Mouse (Mus musculus) heart, embryonic 16.5 days (tissue): ENCODE results near the gene Gm20388. TPM values are rescaled to one million over a fixed set of nuclear protein-coding genes. Genes with fewer than 3 reads are reported as not detected.

Source experiments
- ATAC-seq: fragments of 200-750 bp; cut with Nextera tagmentation; replicated peaks from 2 replicates; pipeline ENCODE4 v1.8.0; 2017; ENCODE audit warnings: moderate number of reproducible peaks; ENCODE audit not compliant: insufficient read depth, low FRiP score; ENCODE audit errors: extremely low read depth
- H3K27ac ChIP-seq: fragments of 300-500 bp; sonication (generic); 2 replicates; pipeline ENCODE4 v1.5.1; 2014; ENCODE audit warnings: mild to moderate bottlenecking, low read length, control low read depth, moderate library complexity
- H3K27me3 ChIP-seq: fragments of 300-500 bp; sonication (generic); 2 replicates; pipeline ENCODE4 v1.6.1; 2014; ENCODE audit warnings: low read length, mixed read lengths; ENCODE audit not compliant: control insufficient read depth, insufficient read depth
- H3K36me3 ChIP-seq: fragments of 300-500 bp; sonication (generic); 2 replicates; pipeline ENCODE4 v1.6.1; 2014; ENCODE audit not compliant: control insufficient read depth, insufficient read depth
- H3K4me1 ChIP-seq: fragments of 300-500 bp; sonication (generic); 2 replicates; pipeline ENCODE4 v1.6.1; 2014; ENCODE audit warnings: low read length, mixed read lengths; ENCODE audit not compliant: control insufficient read depth, insufficient read depth
- H3K4me2 ChIP-seq: fragments of 300-500 bp; sonication (generic); 2 replicates; pipeline ENCODE4 v1.6.1; 2014; ENCODE audit warnings: low read depth, mild to moderate bottlenecking, control low read depth, low read length
- H3K4me3 ChIP-seq: fragments of 300-500 bp; sonication (generic); 2 replicates; pipeline ENCODE4 v1.5.1; 2014; ENCODE audit warnings: mild to moderate bottlenecking, control low read depth, low read length
- H3K9ac ChIP-seq: fragments of 300-500 bp; sonication (generic); 2 replicates; pipeline ENCODE4 v1.6.1; 2014; ENCODE audit warnings: low read length, control low read depth
- H3K9me3 ChIP-seq: fragments of 300-500 bp; sonication (generic); replicated peaks from 2 replicates; pipeline ENCODE4 v1.6.1; 2016; ENCODE audit warnings: low read length; ENCODE audit not compliant: control insufficient read depth
- WGBS: fragments of 180-500 bp; shearing (Covaris S2); extraction: QIAGEN DNeasy Blood & Tissue Kit; methylation state at CpG from one replicate; pipeline ENCODE4 v1.1.7; 2014; 5-methylcytosine and 5-hydroxymethylcytosine counted together
- polyA plus RNA-seq: library from polyadenylated mRNA; unstranded; fragments of >200 nt; fragmentation: Nextera tagmentation; extraction: Ambion mirVana; gene quantifications from 2 replicates; pipeline ENCODE4 v1.2.1, GENCODE M21; 2015

The Gm20388 gene
- polyA plus RNA-seq, 1 experiment from 2014 or later, result 4.5 TPM

DNA sequence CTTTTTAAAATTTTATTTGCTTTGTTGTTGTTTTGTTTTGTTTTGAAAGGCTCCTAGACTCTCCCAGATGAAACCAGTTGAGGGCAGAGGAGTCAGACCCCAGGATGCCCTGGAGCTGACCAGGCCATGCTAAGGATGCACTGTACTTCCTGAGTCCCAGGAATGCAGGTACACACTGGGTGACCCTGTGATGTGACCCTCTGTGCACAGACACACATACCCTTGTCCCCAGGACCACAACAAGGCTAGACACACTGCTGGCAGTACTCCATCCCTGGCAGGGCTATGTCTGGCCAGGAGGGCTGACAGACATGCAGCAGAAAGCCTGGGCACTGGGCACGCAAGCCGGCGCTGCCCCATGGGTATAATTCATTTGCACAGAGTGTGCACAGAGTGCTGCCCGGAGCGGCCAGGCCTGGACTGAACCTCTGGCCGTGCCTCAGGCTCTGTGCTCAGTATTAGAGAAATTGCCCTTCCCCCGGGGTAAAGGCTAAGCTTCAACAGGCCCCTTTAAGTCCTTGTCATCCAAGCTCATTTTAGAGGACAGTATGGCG, 2856.1 kb downstream of the Gm20388 start:
- no peak overlapping the region for H3K9ac ChIP-seq
- no peaks in the 10 kb centered on the region for H3K9me3 ChIP-seq
- no peak overlapping the region for H3K4me3 ChIP-seq
- H3K27me3 ChIP-seq, result peaks cover 3% of the 10 kb centered on the region; the same call in 1 of the 2 replicates
- no peak overlapping the region for H3K4me2 ChIP-seq
- no peak for ATAC-seq
- no peaks in the 10 kb centered on the region for H3K36me3 ChIP-seq
- WGBS, result 73% methylated on average over 8 of the region's 8 CpGs
- no peak overlapping the region for H3K27ac ChIP-seq
- H3K4me1 ChIP-seq, result peaks cover 3% of the 10 kb centered on the region; the same call in 1 of the 2 replicates

- 42% methylated on average over 9 of the region's 9 CpGs for WGBS
- H3K9me3 ChIP-seq, result no peaks in the 10 kb centered on the region
- peaks cover 3% of the 10 kb centered on the region; the same call in 1 of the 2 replicates for H3K4me1 ChIP-seq
- ATAC-seq, result no peak
- no peaks in the 10 kb centered on the region for H3K36me3 ChIP-seq
- H3K27me3 ChIP-seq, result peaks cover 5% of the 10 kb centered on the region; the same call in 1 of the 2 replicates
- H3K4me2 ChIP-seq, result no peak overlapping the region
- H3K9ac ChIP-seq, result no peak overlapping the region
- no peak overlapping the region for H3K27ac ChIP-seq
- H3K4me3 ChIP-seq, result no peak overlapping the region
These were observed 2856.6 kb downstream of the Gm20388 start for GRCm38 (mm10) chr8:122767229-122767628.

DNA sequence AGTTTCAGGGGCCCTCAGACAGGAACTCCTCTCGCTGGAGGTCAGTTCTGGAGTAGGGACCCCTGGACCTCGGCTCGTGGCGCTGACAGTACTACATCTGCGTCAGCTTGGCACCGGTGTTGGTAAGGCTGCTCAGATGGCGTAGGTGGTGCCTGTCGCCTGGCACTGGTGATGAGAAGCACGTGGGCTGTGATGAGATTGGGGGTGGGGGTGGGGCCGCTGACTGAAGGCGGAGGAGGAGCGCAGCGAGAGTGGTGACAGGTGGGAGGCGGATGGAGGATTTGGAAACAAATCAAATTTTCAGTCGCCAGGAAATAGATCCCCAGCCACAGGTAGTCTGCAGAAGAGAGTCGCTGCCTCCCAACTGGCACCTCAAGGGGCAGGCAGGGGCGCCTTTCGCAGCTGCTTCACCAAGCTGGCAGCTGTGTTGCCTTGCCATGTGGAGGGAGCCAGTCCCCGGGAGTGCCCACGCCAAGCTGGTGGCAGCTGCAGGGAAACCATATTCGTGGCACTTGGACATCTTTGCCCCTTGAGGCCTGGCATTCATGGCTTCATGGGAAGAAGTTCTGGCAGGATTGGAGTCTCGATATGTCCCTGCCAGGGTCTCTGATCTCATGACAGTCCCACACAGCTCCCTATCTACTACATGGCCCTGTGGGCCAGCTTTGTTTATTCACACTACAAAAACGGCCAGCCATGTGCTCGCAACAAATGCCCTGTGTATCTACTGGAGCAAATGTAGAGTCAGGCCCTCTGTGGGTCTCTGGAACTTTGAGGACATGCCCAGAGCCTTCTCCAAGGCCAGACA, 2858.8 kb downstream of the Gm20388 start:
- Histone ChIP-seq H3K27ac (no peak overlapping the region), H3K4me2 (no peak overlapping the region), H3K9ac (no peak overlapping the region), H3K36me3 (no peaks in the 10 kb centered on the region), H3K4me1 (peaks cover 3% of the 10 kb centered on the region; the same call in 1 of the 2 replicates), H3K4me3 (no peak overlapping the region), H3K9me3 (no peaks in the 10 kb centered on the region), H3K27me3 (peaks cover 5% of the 10 kb centered on the region; the same call in 1 of the 2 replicates)
- no peak for ATAC-seq
- WGBS, result 46% methylated on average over 24 of the region's 24 CpGs

GRCm38 (mm10) chr8:122772431-122773060, 2861.9 kb downstream of the Gm20388 start:
- Histone ChIP-seq H3K4me2 (no peak overlapping the region), H3K9ac (no peak overlapping the region), H3K36me3 (no peaks in the 10 kb centered on the region), H3K9me3 (no peaks in the 10 kb centered on the region), H3K27ac (no peak overlapping the region), H3K27me3 (peaks cover 5% of the 10 kb centered on the region; the same call in 1 of the 2 replicates), H3K4me3 (no peak overlapping the region), H3K4me1 (peaks cover 7% of the 10 kb centered on the region)
- ATAC-seq, result no peak
- WGBS, result 22% methylated on average over 10 of the region's 10 CpGs

- H3K4me3 ChIP-seq, result peak within 1 kb of the TSS; percentile 87
- peak; percentile 53; the same call in 1 of the 2 replicates for ATAC-seq
- no peak within 1 kb of the TSS for H3K27ac ChIP-seq
- H3K27me3 ChIP-seq, result peaks cover 5% of the 10 kb centered on the region; the same call in 1 of the 2 replicates
- peaks cover 3% of the 10 kb centered on the region for H3K4me1 ChIP-seq
- H3K36me3 ChIP-seq, result no peaks in the 10 kb centered on the region
- 2% methylated on average over 50 of the region's 50 CpGs for WGBS
- no peaks in the 10 kb centered on the region for H3K9me3 ChIP-seq
- peak within 1 kb of the TSS; percentile 95 for H3K9ac ChIP-seq
- peak within 1 kb of the TSS; percentile 91 for H3K4me2 ChIP-seq
These were observed 2864.9 kb downstream of the Gm20388 start, which contains the start of gene Acsf3 for GRCm38 (mm10) chr8:122775285-122776155. Gene Acsf3, plus strand, starts transcription at chr8:122775486.

DNA sequence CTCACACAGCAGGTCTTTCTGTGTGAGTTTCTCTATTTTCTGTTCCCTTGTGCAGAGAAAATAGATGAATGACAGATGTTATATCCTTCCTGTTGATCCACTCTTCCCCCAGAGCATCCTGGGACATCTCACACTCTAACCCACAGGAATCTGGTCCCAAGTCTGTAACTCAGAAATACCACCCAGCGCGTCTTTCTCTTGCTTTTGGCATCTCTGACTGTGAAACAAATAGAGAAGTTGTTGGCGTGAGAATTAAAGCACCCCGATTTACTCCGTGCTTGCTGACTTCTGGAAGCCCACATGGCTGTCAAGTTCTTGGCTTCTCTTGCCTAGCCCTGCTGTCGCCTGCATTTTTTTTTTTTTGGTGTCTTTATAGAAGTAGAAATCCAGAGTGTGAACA, 2867.1 kb downstream of the Gm20388 start:
- Histone ChIP-seq H3K36me3 (peaks cover 4% of the 10 kb centered on the region; the same call in 1 of the 2 replicates), H3K4me1 (peaks cover 3% of the 10 kb centered on the region), H3K9me3 (no peaks in the 10 kb centered on the region), H3K27me3 (no peaks in the 10 kb centered on the region), H3K4me3 (no peak overlapping the region), H3K27ac (no peak overlapping the region), H3K4me2 (no peak overlapping the region), H3K9ac (no peak overlapping the region)
- no peak for ATAC-seq
- 91% methylated on average over 6 of the region's 6 CpGs for WGBS

- WGBS, result 41% methylated on average over 3 of the region's 3 CpGs
- Histone ChIP-seq H3K9me3 (no peaks in the 10 kb centered on the region), H3K4me2 (no peak overlapping the region), H3K27me3 (no peaks in the 10 kb centered on the region), H3K4me1 (peaks cover 3% of the 10 kb centered on the region), H3K36me3 (peaks cover 4% of the 10 kb centered on the region; the same call in 1 of the 2 replicates), H3K27ac (no peak overlapping the region), H3K9ac (no peak overlapping the region), H3K4me3 (no peak overlapping the region)
- no peak for ATAC-seq
These were observed 2868.1 kb downstream of the Gm20388 start for GRCm38 (mm10) chr8:122778703-122779239.

DNA sequence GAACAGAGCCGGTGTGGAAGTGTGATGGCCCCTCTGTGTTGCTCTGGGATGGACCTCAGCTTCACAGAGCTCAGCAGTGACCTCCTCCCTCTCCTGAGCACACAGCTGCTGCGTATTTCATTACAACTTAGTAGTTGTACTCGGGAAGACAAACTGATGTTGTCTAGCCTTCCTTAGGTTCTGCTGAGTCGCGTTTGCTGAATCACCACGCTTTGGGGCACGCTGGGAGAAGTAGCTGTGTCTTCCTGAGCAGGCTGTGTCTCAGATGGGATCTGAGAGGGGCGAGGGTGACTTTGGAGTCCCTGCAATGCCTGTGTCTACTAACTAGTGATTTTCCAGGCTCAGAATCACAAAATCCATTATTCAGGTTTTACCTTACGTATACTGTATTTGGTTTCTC, 2868.6 kb downstream of the Gm20388 start:
- Histone ChIP-seq H3K27me3 (no peaks in the 10 kb centered on the region), H3K27ac (no peak overlapping the region), H3K36me3 (peaks cover 9% of the 10 kb centered on the region; the same call in 1 of the 2 replicates), H3K4me3 (no peak overlapping the region), H3K9me3 (no peaks in the 10 kb centered on the region), H3K4me2 (no peak overlapping the region), H3K4me1 (peaks cover 3% of the 10 kb centered on the region), H3K9ac (no peak overlapping the region)
- no peak for ATAC-seq
- WGBS, result 71% methylated on average over 9 of the region's 9 CpGs
